Mouse (Mus musculus) adipocyte (in vitro differentiated cells): ENCODE measurements around the gene Krtap11-1.

ENCODE experiments used
- DNase-seq: peaks from one replicate; pipeline ENCODE4 v3.0.0-alpha.2; 2016; ENCODE audit warnings: low spot score

Krtap11-1 gene

DNA sequence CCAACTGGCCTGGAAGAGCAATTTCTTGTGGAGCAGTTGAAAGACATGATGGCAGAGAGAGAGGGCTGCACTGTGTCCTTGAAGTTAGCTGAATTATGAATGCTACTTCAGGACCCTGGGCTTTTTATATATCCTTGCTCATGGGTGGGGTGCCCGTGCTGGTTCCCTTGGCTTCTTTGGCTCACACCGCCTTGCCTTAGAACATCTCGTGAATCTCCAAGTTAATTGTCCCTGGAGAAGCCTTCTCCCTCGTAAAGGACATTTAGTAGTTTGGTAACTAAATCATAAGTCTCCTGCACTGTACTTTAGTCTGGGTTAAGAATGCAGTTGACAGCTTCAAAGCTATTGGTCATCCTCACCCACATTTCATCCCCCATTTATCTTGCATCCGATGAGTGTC lies at the start of gene Krtap11-1:
Gene Krtap11-1 (minus strand): TSS at position 101 of the 400 bp plus-strand sequence.
- no peak for DNase-seq

DNA sequence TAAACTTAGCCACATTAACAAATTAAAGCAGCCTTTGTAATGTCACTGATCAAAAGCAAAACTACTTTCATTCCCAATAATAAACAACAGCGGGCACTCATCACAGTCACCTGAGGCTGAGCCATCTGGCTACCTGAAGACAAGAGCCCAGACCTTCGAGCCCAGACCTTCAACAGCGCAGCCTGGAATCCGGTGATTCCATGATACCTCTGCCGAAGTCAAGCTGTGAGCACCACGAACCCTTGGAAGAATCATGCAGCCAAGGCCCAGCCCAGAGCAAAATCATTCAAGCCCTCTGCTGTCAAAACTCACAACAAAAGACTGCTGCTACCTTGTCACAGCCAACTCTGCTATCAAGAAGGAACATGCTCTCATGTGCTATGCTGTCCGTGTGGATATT lies 47.2 kb upstream of the Krtap11-1 start:
- DNase-seq: no peak

DNA sequence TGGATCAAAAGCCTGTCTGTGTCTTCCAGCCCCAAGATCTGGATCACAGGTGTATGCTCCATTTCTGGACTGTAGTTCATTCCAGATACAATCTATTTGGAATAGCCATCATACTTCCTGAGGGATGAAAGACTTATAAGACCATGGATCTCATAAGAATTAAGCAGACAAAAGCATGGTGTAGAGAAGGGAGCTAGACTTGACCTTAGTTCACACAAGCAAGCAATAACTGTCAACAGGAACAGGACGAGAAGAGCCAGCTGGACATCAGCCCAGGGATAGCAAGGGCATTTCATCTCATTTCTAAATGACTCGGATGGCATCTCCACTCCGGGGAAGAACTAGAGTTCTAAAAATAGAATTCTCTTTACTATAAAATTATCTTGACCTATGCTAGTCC lies 46.3 kb upstream of the Krtap11-1 start:
- peak; percentile 92 for DNase-seq

DNA sequence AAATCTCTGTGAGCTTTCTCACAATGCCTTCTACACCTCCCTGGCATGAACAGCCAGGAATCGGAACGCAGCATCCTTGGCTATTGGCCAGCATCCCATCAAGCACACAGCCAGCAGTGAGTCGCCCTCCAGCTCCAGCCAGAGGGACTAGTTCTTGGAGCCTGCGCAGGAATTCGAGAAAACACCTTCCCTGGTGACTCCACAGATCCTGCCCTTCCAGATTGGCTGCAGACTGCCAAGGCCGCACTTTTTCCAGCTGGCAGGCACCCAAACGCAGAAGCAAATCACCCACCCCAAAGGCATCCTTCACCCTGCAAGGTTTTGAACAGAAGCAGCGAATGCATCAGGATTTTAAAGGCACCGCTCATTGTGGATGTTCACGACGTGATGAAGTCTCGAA lies 42.7 kb upstream of the Krtap11-1 start:
- no peak for DNase-seq

DNA sequence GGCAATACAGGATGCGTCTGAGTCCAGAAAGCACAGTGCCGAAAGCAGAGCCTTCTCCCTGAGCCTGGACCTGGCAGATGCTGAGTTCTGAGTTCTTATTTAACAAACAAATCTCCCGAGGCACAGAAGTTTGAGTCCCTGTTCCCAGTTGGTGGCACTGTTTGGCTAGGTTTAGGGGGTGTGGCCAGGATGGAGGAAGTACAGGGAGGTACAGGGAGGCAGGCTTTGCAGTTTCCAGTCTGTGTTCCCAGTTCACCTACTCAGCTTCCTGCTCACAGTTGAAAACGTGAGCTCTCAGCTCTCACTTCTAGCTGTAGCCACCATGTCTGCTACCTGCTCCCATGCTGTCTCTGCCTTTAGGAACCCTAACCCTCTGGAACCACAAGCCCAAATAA lies 37.8 kb upstream of the Krtap11-1 start:
- DNase-seq: no peak

DNA sequence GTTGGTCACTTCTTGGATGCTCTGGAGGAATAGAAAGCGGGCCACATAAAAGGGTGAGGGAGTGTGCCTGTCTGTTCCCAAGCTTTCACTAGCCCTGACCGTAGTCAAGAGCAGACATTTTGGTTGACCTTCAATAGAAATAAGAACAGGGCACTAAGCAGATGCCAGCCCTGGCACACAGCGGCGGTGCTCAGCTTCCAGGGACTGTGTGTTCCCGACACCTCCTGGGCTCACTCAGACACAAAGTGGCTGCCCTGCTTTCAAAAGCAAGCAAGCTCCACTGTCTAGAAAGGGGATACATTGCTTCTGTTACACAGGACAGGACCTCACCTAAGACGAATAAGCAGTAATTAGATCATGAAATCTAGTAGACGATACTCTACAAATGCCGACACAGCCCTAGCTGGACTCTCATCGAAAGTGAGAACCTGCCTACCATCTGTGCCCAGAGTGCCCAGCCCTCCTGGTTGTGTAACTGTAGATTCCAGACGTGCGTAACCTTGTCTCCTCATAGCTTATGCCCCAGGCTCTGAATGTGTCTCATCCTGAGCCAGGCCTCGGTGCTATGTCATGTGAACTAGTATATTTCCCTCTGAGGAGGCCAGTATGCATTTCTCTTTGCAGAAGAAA lies 37.3 kb upstream of the Krtap11-1 start:
- no peak for DNase-seq

DNA sequence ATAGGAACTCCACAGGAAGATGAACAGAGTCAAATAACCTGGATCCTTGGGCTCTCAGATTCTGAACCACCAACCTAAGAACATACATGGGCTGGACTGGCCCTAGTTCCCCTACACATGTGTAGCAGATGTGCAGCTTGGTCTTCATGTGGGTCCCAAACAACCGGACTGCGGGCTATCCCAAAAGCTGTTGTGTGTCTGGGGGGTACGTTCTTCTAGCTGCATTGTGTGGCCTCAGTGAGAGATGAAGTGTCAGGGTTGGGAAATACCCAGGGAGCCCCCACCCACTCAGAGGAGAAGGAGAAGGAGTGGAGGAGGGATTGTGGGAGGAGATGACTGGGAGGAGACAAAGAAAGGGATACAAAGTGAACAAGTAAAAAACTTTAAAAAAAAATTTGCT lies 36.0 kb upstream of the Krtap11-1 start:
- DNase-seq: no peak

DNA sequence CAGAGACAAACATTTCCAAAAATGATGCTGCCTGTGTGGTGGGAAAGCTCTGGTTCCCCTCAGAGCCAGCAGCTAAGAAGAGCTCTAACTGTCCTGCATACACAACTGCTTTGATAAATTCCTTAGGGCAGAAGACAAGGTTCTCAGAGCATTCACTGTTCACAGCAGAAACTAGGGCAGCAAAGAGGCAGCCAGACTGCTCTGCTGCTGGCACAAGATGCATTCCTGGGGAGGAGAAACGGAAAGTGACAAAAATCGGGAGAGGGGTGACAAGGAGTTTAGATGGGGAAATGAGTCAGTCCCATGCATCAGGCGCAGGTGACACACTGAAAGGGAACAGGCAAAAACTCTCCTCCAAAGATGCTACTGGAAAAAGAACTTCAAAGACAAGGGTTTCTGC lies 16.2 kb upstream of the Krtap11-1 start:
- no peak for DNase-seq

DNA sequence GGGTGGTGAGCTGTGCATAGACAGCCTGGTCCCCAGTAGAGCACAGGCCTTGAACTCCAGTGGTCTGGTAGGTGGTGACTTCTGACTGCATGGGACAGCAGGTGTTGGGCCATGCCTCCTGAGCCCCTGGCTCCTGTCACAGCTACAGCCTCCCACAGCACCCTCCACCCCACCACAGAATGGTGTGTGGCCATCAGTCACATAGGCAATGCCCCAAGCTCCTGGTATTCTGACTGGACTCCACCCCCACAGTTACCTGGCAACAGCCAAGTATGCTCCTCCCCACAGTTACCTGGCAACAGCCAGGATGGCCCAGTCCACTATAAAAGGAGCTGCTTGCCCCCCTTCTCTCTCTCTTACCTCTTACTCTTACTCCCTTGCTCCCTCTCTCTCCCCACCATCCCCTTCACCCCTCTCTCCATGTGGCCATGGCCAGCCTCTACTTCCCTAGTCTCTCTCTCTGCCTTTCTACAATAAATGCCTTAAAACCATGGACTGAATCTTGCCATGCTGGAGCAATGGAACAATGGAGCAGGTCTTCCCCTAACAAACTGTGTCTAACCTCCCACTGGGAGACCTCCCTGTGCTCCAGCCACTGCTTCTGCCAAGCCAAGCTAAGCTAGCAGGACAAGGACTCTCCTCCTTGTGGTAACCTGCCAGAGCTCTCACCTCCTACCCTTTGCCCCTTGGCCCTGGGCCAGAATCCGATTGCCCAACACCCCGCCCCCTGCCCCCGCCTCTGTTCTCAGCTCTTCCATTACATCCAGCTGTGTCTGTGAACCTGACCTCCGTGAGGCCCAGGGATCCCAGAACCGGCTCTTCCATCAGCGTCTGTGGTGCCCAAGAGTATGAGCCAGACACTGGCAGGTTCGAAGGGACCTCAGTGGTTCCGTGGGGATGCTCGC lies 14.9 kb upstream of the Krtap11-1 start:
- no peak for DNase-seq

DNA sequence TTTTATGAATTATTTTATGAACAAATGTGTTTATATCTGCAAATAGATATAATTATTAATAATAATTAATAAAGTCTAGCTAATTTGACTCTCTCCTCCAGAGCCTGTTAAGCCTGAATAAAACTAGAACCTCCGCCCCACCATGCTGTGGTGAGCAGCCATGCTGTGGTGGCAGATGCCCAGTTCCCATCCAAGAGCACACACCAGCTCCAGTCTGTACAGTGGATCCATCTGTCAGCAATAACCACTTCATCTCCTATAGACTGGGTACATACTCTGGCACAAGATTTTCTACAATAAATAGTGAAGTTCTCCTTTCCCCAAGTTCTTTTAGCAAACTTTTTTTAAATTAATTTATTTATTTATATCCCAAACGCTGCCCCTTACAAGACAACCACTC lies 10.7 kb upstream of the Krtap11-1 start:
- no peak for DNase-seq

DNA sequence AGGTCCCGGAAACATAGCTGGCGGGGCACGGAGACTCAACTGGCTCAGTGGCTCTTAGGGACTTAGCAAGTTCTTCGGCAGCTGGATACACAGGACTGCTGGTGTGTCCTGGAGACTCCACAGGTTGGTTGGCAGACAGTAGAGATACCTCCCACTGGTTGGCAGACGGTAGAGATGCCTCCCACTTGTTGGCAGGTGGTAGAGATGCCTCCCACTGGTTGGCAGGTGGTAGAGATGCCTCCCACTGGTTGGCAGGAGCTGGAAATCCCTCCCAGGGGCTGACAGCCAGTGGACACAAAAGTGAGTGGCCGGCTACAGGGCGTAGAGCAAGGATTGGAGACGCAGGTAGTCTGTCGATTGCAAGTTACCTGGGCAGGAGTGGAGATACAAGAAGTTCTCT lies 467 bp downstream of the Krtap11-1 start:
- no peak for DNase-seq

DNA sequence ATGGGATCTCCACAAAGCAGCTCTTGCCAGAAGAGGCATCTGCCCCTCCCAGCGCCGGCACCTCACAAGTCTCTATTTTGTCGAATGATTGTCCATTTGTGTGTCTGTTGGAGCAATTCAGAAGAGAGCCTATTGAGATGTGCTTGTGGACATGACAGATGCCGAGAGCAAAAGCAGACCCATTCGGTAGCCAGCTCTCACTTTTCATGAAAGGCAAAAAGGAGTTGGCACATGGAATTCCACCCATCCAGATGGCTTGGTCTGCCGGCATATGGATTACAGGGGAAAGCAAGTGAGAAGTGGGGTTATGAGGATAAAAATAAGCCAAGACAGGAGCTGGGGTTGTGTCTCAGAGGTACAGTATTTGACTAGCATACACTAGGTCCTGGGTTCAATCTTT lies 1.8 kb downstream of the Krtap11-1 start:
- no peak for DNase-seq

DNA sequence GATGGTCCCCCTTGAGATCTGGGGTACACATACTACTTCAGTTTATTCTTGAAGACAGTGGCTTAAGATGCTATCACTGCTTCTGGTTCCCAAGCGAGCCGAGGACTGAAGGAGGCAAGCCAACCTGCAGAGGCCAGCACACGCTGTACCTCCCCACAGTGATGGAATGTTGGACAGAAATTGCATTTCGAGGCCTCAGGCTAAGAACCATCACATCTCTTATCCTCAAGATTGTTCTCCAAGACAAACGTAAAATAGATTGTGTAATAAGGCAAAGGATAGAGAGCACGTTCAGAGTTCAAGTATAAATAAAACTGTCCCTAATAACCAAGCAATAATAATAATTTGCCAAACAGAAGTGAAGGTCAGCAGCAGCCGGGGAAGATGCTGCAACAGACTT lies 2.8 kb downstream of the Krtap11-1 start:
- DNase-seq: no peak

DNA sequence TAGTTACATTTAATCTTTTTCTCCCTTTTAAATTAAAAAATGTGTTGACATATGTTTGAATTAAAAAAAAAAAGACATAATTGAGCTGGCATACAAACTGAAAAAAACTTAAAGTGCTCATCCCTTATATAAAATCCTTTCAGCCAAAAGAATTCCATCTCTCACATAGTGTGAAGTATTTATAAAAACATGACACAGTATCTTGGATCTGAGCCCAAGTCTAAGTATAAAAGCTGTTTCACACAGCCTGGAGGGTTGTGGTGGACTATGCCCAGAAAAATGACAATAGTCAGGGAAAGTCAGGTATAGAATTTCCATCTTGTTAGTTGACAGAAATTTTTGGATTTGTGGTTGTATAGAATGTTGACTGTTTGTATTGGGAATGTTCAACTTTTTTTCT lies 20.7 kb downstream of the Krtap11-1 start:
- DNase-seq: no peak

DNA sequence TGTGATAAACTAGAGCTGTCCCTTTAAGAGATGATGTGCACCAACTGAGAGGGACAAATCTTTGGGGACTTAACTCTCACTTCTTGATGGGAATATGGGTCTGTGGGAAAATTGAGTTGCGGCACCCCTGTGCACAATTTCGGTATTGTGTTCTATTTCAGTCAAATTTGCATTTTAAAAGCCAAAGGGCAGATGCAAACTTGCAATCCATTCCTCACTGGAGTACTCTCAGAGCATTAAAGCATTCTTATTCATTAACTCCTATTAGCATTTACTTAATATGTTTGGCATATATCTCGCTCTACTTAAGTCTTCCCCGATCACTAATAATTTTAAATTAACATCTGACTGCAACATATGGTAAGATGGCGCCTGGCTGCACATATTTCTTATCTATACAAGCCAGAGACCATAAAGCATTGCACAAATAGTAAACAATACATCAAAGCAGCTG lies 32.9 kb downstream of the Krtap11-1 start:
- DNase-seq: no peak

DNA sequence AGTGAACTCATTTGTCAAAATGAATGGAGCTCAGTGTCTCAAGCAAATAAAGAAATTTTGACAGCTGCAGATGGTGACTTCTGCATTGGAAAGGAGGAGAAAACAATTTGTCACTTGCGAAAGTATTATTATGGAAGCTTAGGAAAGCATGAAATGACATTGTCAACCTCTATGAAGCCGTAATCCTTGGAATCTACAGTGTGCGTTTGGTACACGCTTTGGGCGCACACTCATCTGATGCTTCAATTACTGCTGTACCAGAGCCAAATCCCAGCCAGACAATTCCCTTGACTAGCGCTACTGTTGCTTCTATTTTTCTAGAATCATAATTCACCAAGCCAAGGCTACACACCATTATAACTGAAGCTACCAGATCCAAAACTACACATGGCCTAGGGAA lies 33.6 kb downstream of the Krtap11-1 start:
- DNase-seq: no peak

DNA sequence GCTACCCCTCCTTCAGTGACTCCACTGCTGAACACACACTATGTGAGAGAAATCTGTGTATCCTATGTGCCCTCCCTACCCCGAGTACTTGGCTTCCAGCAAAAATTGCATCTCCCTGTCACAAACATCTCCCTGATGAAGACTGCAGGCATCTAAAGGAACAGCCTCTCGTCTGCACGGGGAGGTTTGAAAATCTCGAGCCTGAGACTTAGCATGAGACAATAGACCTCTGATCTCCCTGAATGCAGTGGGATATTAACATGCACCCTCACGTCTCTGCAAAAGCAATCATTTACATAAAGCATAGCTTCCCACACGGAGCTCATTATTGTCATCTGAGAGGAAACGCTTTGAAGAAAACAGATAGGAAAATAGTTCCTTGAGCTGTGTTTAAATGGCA lies 40.4 kb downstream of the Krtap11-1 start:
- no peak for DNase-seq

DNA sequence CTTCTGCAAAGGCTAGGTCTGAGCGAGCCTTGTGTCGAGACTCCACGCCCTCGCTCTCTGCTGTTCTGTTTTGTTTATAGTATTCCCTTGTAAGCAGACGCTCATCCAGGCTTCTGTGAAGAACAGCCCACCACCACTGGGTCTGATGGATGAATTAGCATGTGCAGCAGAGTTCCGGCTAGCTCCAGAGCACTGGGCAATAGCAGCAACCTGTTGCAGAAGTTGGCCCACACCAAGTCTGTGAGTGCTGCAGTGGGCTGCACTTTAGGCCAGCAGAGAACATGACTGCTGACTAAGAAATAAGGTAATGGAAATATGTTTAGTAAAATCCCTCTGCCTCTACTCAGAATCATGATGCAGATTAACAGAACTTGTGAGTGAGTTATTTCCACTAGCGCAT lies 41.1 kb downstream of the Krtap11-1 start:
- DNase-seq: no peak

DNA sequence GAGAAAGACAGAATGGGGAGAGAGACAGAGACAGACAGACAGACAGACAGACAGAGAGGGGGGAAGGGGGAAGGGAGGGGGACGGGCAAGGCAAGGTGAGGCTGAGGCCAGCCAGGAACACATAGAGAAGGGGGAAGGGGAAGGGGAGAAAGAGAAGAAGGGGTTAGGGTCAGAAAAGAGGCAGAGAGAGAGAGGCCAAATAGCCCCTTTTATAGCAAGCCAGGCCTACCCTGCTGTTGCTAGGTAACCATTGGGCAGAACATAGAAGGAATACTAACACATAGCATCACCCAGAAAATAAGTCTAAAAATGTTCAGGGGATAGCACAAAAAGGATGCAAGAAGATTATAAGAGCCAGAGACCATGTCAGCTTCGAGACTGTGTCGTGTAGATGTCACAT lies 42.6 kb downstream of the Krtap11-1 start:
- DNase-seq: no peak

DNA sequence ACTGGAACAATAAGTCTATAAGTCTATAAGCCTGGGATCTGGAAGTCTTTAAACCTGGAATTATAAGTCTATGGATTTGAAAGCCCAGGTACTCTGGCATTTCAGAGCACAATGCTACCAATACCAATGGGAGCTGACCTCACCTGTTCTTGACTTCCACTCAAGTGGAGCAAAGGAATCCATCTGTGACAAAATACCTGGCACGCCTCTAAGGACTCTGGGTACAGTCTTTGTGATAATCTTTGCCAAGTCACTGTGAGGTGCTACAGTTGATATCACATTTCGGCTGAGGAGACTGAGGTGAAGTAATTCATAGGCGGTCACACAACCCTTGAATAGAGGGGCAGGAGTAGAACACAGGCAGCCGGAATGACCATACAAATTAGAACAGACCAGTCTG lies 50.0 kb downstream of the Krtap11-1 start:
- DNase-seq: no peak

DNA sequence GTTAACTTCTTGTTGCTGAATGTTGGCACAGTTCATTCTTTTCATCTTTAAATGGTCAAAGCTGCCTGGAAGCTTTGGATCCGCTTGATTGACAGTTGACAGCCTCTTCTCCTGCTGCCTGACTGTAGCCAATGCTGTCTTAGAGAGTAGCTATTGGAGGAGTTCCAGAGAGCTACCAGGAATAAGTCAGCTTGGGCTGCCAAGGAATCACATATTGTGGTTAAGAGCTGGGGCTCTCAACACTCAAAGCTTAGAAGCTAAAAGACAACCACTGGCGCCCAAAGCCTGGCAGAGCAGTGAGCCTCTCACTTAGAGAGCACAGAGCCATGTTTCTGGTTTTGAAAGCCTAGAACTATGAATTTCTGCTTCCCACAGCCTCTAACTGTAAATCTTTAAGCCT lies 50.4 kb downstream of the Krtap11-1 start:
- DNase-seq: no peak
